Mouse (Mus musculus) limb, embryonic 10.5 days (tissue): ENCODE results near the gene Ube2d3. TPM values are rescaled to one million over a fixed set of nuclear protein-coding genes. Genes with fewer than 3 reads are reported as not detected.

Experiments
- DNase-seq: peaks from one replicate; pipeline ENCODE4 v3.0.0-alpha.2; 2017; ENCODE audit warnings: low spot score
- H3K27ac ChIP-seq: fragments of 300-500 bp; sonication (generic); 2 replicates; pipeline ENCODE4 v1.5.1; 2016; ENCODE audit warnings: mild to moderate bottlenecking
- H3K27me3 ChIP-seq: fragments of 300-500 bp; sonication (generic); 2 replicates; pipeline ENCODE4 v1.6.1; 2016; ENCODE audit warnings: low read depth, mild to moderate bottlenecking; ENCODE audit not compliant: poor library complexity, severe bottlenecking
- H3K36me3 ChIP-seq: fragments of 300-500 bp; sonication (generic); 2 replicates; pipeline ENCODE4 v1.6.1; 2016; ENCODE audit warnings: mild to moderate bottlenecking, moderate library complexity
- H3K4me1 ChIP-seq: fragments of 300-500 bp; sonication (generic); 2 replicates; pipeline ENCODE4 v1.6.1; 2016
- H3K4me3 ChIP-seq: fragments of 300-500 bp; sonication (generic); 2 replicates; pipeline ENCODE4 v1.5.1; 2016; ENCODE audit warnings: mild to moderate bottlenecking, moderate library complexity
- H3K9me3 ChIP-seq: fragments of 300-500 bp; sonication (generic); replicated peaks from 2 replicates; pipeline ENCODE4 v1.6.1; 2016; ENCODE audit warnings: mild to moderate bottlenecking
- WGBS: fragments of 180-500 bp; shearing (Covaris S2); methylation state at CpG from one replicate; pipeline ENCODE4 v1.1.7; 2016; 5-methylcytosine and 5-hydroxymethylcytosine counted together
- polyA plus RNA-seq: library from polyadenylated mRNA; unstranded; fragments of >200 nt; fragmentation: Nextera tagmentation; extraction: Ambion mirVana; gene quantifications from 2 replicates; pipeline ENCODE4 v1.2.1, GENCODE M21; 2016

Gene Ube2d3
- polyA plus RNA-seq, 1 experiment from 2014 or later = 530 TPM

GRCm38 (mm10) chr3:135417245-135417644, 20.7 kb upstream of the Ube2d3 start:
- Histone ChIP-seq H3K36me3 (peaks cover 20% of the 10 kb centered on the region), H3K9me3 (no peaks in the 10 kb centered on the region), H3K4me1 (peaks cover 14% of the 10 kb centered on the region), H3K27me3 (no peaks in the 10 kb centered on the region), H3K4me3 (no peak overlapping the region), H3K27ac (no peak overlapping the region)
- no peak for DNase-seq
- WGBS = 89% methylated on average over 3 of the region's 3 CpGs

- WGBS = 91% methylated on average over 3 of the region's 3 CpGs
- Histone ChIP-seq H3K9me3 (no peaks in the 10 kb centered on the region), H3K27ac (no peak overlapping the region), H3K4me1 (peaks cover 16% of the 10 kb centered on the region), H3K27me3 (no peaks in the 10 kb centered on the region), H3K4me3 (no peak overlapping the region), H3K36me3 (peaks cover 20% of the 10 kb centered on the region)
- no peak for DNase-seq
Observed at GRCm38 (mm10) chr3:135417799-135418198, 20.1 kb upstream of the Ube2d3 start.

GRCm38 (mm10) chr3:135420542-135421309, 17.2 kb upstream of the Ube2d3 start:
- H3K4me1 ChIP-seq = peaks cover 20% of the 10 kb centered on the region
- WGBS = 91% methylated on average over 9 of the region's 9 CpGs
- no peak overlapping the region for H3K4me3 ChIP-seq
- H3K27me3 ChIP-seq = no peaks in the 10 kb centered on the region
- no peak for DNase-seq
- no peak overlapping the region for H3K27ac ChIP-seq
- H3K36me3 ChIP-seq = peaks cover 20% of the 10 kb centered on the region
- H3K9me3 ChIP-seq = no peaks in the 10 kb centered on the region

- no peak for DNase-seq
- H3K27me3 ChIP-seq = no peaks in the 10 kb centered on the region
Observed at GRCm38 (mm10) chr3:135421310-135421594, 16.7 kb upstream of the Ube2d3 start.

GRCm38 (mm10) chr3:135422232-135422855, 15.6 kb upstream of the Ube2d3 start:
- Histone ChIP-seq H3K27me3 (no peaks in the 10 kb centered on the region), H3K36me3 (peaks cover 11% of the 10 kb centered on the region), H3K4me3 (peak overlapping the region; percentile 70), H3K27ac (peak overlapping the region; percentile 95), H3K4me1 (peaks cover 20% of the 10 kb centered on the region), H3K9me3 (no peaks in the 10 kb centered on the region)
- no peak for DNase-seq
- WGBS = 37% methylated on average over 8 of the region's 8 CpGs

More at GRCm38 (mm10) chr3:135421310-135421594, 16.7 kb upstream of the Ube2d3 start:
- no peak overlapping the region for H3K27ac ChIP-seq
- no peak overlapping the region for H3K4me3 ChIP-seq
- H3K36me3 ChIP-seq = peaks cover 17% of the 10 kb centered on the region
- H3K4me1 ChIP-seq = peaks cover 20% of the 10 kb centered on the region
- no peaks in the 10 kb centered on the region for H3K9me3 ChIP-seq

- Histone ChIP-seq H3K27me3 (no peaks in the 10 kb centered on the region), H3K27ac (peak overlapping the region; percentile 95), H3K9me3 (no peaks in the 10 kb centered on the region), H3K36me3 (peaks cover 8% of the 10 kb centered on the region), H3K4me1 (peaks cover 20% of the 10 kb centered on the region), H3K4me3 (peak overlapping the region; percentile 70)
- under 1% methylated on average over 103 of the region's 103 CpGs for WGBS
- peak; percentile 91 for DNase-seq
Observed at GRCm38 (mm10) chr3:135422856-135423607, 14.9 kb upstream of the Ube2d3 start.

GRCm38 (mm10) chr3:135423608-135424212, 14.2 kb upstream of the Ube2d3 start, which contains the start of gene Cisd2:
Cisd2 (minus strand) TSS chr3:135423925.
- Histone ChIP-seq H3K4me1 (peaks cover 20% of the 10 kb centered on the region), H3K36me3 (peaks cover 9% of the 10 kb centered on the region; the same call in 1 of the 2 replicates), H3K27ac (peak within 1 kb of the TSS; percentile 95), H3K27me3 (no peaks in the 10 kb centered on the region), H3K4me3 (peak within 1 kb of the TSS; percentile 70), H3K9me3 (no peaks in the 10 kb centered on the region)
- 9% methylated on average over 8 of the region's 8 CpGs for WGBS
- DNase-seq = no peak

- 57% methylated on average over 14 of the region's 14 CpGs for WGBS
- peak overlapping the region; percentile 99 for H3K4me3 ChIP-seq
- no peaks in the 10 kb centered on the region for H3K9me3 ChIP-seq
- peaks cover 26% of the 10 kb centered on the region for H3K36me3 ChIP-seq
- H3K27ac ChIP-seq = peak overlapping the region; percentile 100
- peaks cover 27% of the 10 kb centered on the region for H3K4me1 ChIP-seq
- DNase-seq = no peak
- H3K27me3 ChIP-seq = no peaks in the 10 kb centered on the region
Observed at GRCm38 (mm10) chr3:135436901-135437616, 890 bp upstream of the Ube2d3 start.

GRCm38 (mm10) chr3:135438531-135438912, 573 bp downstream of the Ube2d3 start:
- Histone ChIP-seq H3K27ac (peak overlapping the region; percentile 100), H3K27me3 (no peaks in the 10 kb centered on the region), H3K36me3 (peaks cover 39% of the 10 kb centered on the region), H3K4me3 (peak overlapping the region; percentile 99), H3K4me1 (peaks cover 27% of the 10 kb centered on the region), H3K9me3 (no peaks in the 10 kb centered on the region)
- WGBS = under 1% methylated on average over 50 of the region's 50 CpGs
- peak; percentile 96 for DNase-seq

- peak overlapping the region; percentile 99 for H3K4me3 ChIP-seq
- WGBS = under 1% methylated on average over 72 of the region's 76 CpGs
- H3K36me3 ChIP-seq = peaks cover 44% of the 10 kb centered on the region
- H3K27ac ChIP-seq = peak overlapping the region; percentile 100
- peak; percentile 83 for DNase-seq
- H3K27me3 ChIP-seq = no peaks in the 10 kb centered on the region
- peaks cover 27% of the 10 kb centered on the region for H3K4me1 ChIP-seq
- no peaks in the 10 kb centered on the region for H3K9me3 ChIP-seq
Observed at GRCm38 (mm10) chr3:135438913-135439531, 1.1 kb downstream of the Ube2d3 start.

GRCm38 (mm10) chr3:135439651-135440050, 1.7 kb downstream of the Ube2d3 start:
- H3K27ac ChIP-seq = peak overlapping the region; percentile 100
- H3K27me3 ChIP-seq = no peaks in the 10 kb centered on the region
- peaks cover 27% of the 10 kb centered on the region for H3K4me1 ChIP-seq
- H3K36me3 ChIP-seq = peaks cover 50% of the 10 kb centered on the region
- 6% methylated on average over 15 of the region's 15 CpGs for WGBS
- no peaks in the 10 kb centered on the region for H3K9me3 ChIP-seq
- DNase-seq = no peak
- H3K4me3 ChIP-seq = peak overlapping the region; percentile 99

GRCm38 (mm10) chr3:135440221-135440620, 2.3 kb downstream of the Ube2d3 start:
- no peaks in the 10 kb centered on the region for H3K27me3 ChIP-seq
- no peaks in the 10 kb centered on the region for H3K9me3 ChIP-seq
- peaks cover 54% of the 10 kb centered on the region for H3K36me3 ChIP-seq
- peak overlapping the region; percentile 100 for H3K27ac ChIP-seq
- H3K4me3 ChIP-seq = peak overlapping the region; percentile 99
- H3K4me1 ChIP-seq = peaks cover 27% of the 10 kb centered on the region
- no peak for DNase-seq
- WGBS = 38% methylated on average over 7 of the region's 7 CpGs
